Mouse (Mus musculus) embryonic facial prominence, embryonic 11.5 days (tissue): Measurements from ENCODE around the gene Exoc3l. TPM values are rescaled to one million over a fixed set of nuclear protein-coding genes. Genes with fewer than 3 reads are reported as not detected.

Experiments used
- ATAC-seq: fragments of 200-750 bp; cut with Nextera tagmentation; replicated peaks from 2 replicates; pipeline ENCODE4 v1.8.0; 2017; ENCODE audit warnings: low read depth; ENCODE audit not compliant: insufficient number of reproducible peaks, low FRiP score, low TSS enrichment
- DNase-seq: peaks from one replicate; pipeline ENCODE4 v3.0.0-alpha.2; 2015; ENCODE audit warnings: low spot score
- H3K27ac ChIP-seq: fragments of 300-500 bp; sonication (generic); replicated peaks from 2 replicates; pipeline ENCODE4 v1.5.1; 2014; ENCODE audit warnings: mild to moderate bottlenecking, low read depth, low read length, control low read depth
- H3K27me3 ChIP-seq: fragments of 300-500 bp; sonication (generic); 2 replicates; pipeline ENCODE4 v1.6.1; 2014; ENCODE audit warnings: mild to moderate bottlenecking, low read length, moderate library complexity, mixed read lengths; ENCODE audit not compliant: control insufficient read depth, insufficient read depth
- H3K36me3 ChIP-seq: fragments of 300-500 bp; sonication (generic); replicated peaks from 2 replicates; pipeline ENCODE4 v1.6.1; 2014; ENCODE audit warnings: low read depth, mild to moderate bottlenecking, low read length, moderate library complexity, mixed read lengths; ENCODE audit not compliant: control insufficient read depth, insufficient read depth
- H3K4me1 ChIP-seq: fragments of 300-500 bp; sonication (generic); 2 replicates; pipeline ENCODE4 v1.6.1; 2014; ENCODE audit warnings: low read length, mixed read lengths; ENCODE audit not compliant: control insufficient read depth, insufficient read depth
- H3K4me2 ChIP-seq: fragments of 300-500 bp; sonication (generic); 2 replicates; pipeline ENCODE4 v1.6.1; 2014; ENCODE audit warnings: low read depth, mild to moderate bottlenecking, control low read depth, low read length, moderate library complexity
- H3K4me3 ChIP-seq: fragments of 300-500 bp; sonication (generic); 2 replicates; pipeline ENCODE4 v1.5.1; 2014; ENCODE audit warnings: low read depth, low read length, control low read depth
- H3K9ac ChIP-seq: fragments of 300-500 bp; sonication (generic); replicated peaks from 2 replicates; pipeline ENCODE4 v1.6.1; 2014; ENCODE audit warnings: mild to moderate bottlenecking, control low read depth, low read length
- H3K9me3 ChIP-seq: fragments of 300-500 bp; sonication (generic); replicated peaks from 2 replicates; pipeline ENCODE4 v1.6.1; 2016; ENCODE audit warnings: mild to moderate bottlenecking, low read length, inconsistent platforms, mixed read lengths; ENCODE audit not compliant: control insufficient read depth
- WGBS: fragments of 180-500 bp; shearing (Covaris S2); extraction: QIAGEN DNeasy Blood & Tissue Kit; methylation state at CpG from one replicate; pipeline ENCODE4 v1.1.7; 2014; 5-methylcytosine and 5-hydroxymethylcytosine counted together
- polyA plus RNA-seq: library from polyadenylated mRNA; unstranded; fragments of >200 nt; fragmentation: Nextera tagmentation; extraction: Ambion mirVana; gene quantifications from 2 replicates; pipeline ENCODE4 v1.2.1, GENCODE M21; 2014

The Exoc3l gene
- polyA plus RNA-seq, 1 experiment from 2014 or later, result 7.2 TPM

GRCm38 (mm10) chr8:105268342-105269074, 27.4 kb downstream of the Exoc3l start:
- peak overlapping the region; percentile 72 for H3K4me2 ChIP-seq
- peak overlapping the region; percentile 29 for H3K9ac ChIP-seq
- H3K36me3 ChIP-seq, result no peaks in the 10 kb centered on the region
- no peaks in the 10 kb centered on the region for H3K9me3 ChIP-seq
- H3K4me1 ChIP-seq, result peaks cover 2% of the 10 kb centered on the region; the same call in 1 of the 2 replicates
- no peak overlapping the region for H3K27ac ChIP-seq
- peak overlapping the region; percentile 41 for H3K4me3 ChIP-seq
- H3K27me3 ChIP-seq, result peaks cover 84% of the 10 kb centered on the region
- under 1% methylated on average over 65 of the region's 65 CpGs for WGBS
- ATAC-seq, result peak; percentile 64
- DNase-seq, result peak; percentile 87

GRCm38 (mm10) chr8:105266775-105267174, 29.1 kb downstream of the Exoc3l start:
- no peak overlapping the region for H3K4me3 ChIP-seq
- H3K27ac ChIP-seq, result no peak overlapping the region
- H3K36me3 ChIP-seq, result no peaks in the 10 kb centered on the region
- no peak overlapping the region for H3K9ac ChIP-seq
- H3K27me3 ChIP-seq, result peaks cover 75% of the 10 kb centered on the region
- H3K9me3 ChIP-seq, result no peaks in the 10 kb centered on the region
- no peak for ATAC-seq
- 10% methylated on average over 13 of the region's 13 CpGs for WGBS
- H3K4me2 ChIP-seq, result no peak overlapping the region
- H3K4me1 ChIP-seq, result peaks cover 2% of the 10 kb centered on the region; the same call in 1 of the 2 replicates
- DNase-seq, result no peak

- ATAC-seq (no peak), DNase-seq (no peak)
- Histone ChIP-seq H3K27ac (no peak overlapping the region), H3K4me3 (no peak overlapping the region), H3K4me1 (peaks cover 2% of the 10 kb centered on the region; the same call in 1 of the 2 replicates), H3K4me2 (peak overlapping the region; percentile 87), H3K36me3 (no peaks in the 10 kb centered on the region), H3K9ac (no peak overlapping the region), H3K9me3 (no peaks in the 10 kb centered on the region), H3K27me3 (peaks cover 67% of the 10 kb centered on the region)
- WGBS, result 12% methylated on average over 10 of the region's 10 CpGs
Measured at GRCm38 (mm10) chr8:105265128-105265527, 30.8 kb downstream of the Exoc3l start.

GRCm38 (mm10) chr8:105264024-105264982, 31.6 kb downstream of the Exoc3l start, which contains the start of the genes Tradd and Fbxl8:
Gene Tradd, minus strand, starts transcription at chr8:105264609.
Gene Fbxl8, plus strand, starts transcription at chr8:105264648.
- Histone ChIP-seq H3K27ac (no peak within 1 kb of the TSS), H3K27me3 (peaks cover 67% of the 10 kb centered on the region), H3K36me3 (no peaks in the 10 kb centered on the region), H3K9ac (peak within 1 kb of the TSS; percentile 60), H3K4me3 (peak within 1 kb of the TSS; percentile 67), H3K4me1 (peaks cover 4% of the 10 kb centered on the region), H3K9me3 (no peaks in the 10 kb centered on the region), H3K4me2 (peak within 1 kb of the TSS; percentile 87)
- ATAC-seq, result peak; percentile 53
- peak; percentile 72 for DNase-seq
- 1% methylated on average over 54 of the region's 54 CpGs for WGBS

DNA sequence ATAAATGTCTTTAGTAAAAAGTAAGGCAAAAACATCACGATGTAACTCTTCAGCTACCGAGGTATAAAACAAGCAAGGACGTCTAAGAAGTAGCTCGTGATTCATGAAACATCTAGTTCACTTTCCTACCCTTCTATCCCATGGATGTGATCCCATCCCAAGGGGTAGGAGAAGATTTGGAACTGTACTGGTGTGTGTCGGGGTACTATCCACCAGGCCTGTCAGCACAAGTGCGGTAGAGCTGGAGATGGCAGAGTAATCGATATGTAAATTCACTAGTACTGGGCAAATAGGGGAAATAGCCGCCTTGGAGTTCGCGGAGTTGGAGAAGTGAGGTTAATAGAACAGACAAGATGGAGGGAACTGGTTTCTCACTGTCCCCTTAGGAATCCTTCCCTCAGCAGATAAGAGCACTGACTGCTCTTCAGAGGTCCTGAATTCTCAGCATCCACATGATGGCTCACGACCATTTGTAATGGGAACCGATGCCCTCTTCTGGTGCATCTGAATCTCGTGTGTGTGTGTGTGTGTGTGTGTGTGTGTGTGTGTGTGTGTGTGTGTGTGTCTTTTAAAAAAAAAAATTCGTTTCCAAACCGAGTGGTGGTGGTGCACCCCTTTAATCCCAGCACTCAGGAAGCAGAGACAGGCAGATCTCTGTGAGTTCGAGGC, 32.5 kb downstream of the Exoc3l start:
- 40% methylated on average over 16 of the region's 16 CpGs for WGBS
- Histone ChIP-seq H3K27me3 (peaks cover 66% of the 10 kb centered on the region), H3K9ac (no peak overlapping the region), H3K4me2 (no peak overlapping the region), H3K36me3 (no peaks in the 10 kb centered on the region), H3K27ac (no peak overlapping the region), H3K4me3 (no peak overlapping the region), H3K4me1 (peaks cover 4% of the 10 kb centered on the region), H3K9me3 (no peaks in the 10 kb centered on the region)
- ATAC-seq, result no peak
- DNase-seq, result no peak

GRCm38 (mm10) chr8:105261326-105261980, 34.4 kb downstream of the Exoc3l start:
- no peaks in the 10 kb centered on the region for H3K9me3 ChIP-seq
- no peak overlapping the region for H3K4me2 ChIP-seq
- peaks cover 2% of the 10 kb centered on the region for H3K4me1 ChIP-seq
- no peak overlapping the region for H3K9ac ChIP-seq
- WGBS, result 86% methylated on average over 12 of the region's 12 CpGs
- no peak for DNase-seq
- no peak for ATAC-seq
- H3K27ac ChIP-seq, result no peak overlapping the region
- no peak overlapping the region for H3K4me3 ChIP-seq
- H3K36me3 ChIP-seq, result no peaks in the 10 kb centered on the region
- H3K27me3 ChIP-seq, result peaks cover 53% of the 10 kb centered on the region

DNA sequence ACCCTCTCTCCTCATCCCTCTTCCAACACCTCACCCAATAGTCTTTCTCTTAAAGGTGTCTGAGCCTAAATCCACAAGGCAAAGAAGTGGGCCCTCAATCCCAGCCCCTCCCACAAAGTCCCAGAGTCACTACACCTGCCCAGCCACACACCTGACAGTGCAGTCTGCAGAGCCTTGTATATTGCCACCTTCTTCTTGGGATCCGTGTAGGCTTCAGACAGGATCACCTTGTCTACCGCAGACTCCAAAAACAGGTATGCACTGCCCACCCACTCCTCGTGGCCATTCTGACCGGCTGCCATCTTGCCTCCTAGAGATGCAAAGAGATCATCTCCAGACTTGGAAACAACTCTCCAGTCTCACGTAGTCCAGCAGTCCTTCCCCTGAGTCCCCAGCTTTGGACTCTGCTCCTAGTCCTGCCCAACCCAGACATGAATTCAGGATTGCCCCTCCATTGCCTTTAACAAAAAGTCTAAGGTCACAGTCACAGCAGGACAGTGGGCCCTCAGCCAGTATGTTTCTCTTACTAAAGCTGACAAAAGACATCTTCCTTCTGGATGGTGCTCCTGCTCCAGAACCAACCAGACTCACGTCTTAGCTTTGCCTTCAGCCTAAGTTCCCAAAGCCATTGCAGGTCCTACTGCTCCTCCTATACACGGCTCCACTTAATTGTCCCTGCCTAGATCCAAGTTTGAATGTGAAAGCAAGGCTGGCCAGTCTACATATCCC, 35.4 kb downstream of the Exoc3l start:
- peaks cover 2% of the 10 kb centered on the region for H3K4me1 ChIP-seq
- peaks cover 49% of the 10 kb centered on the region for H3K27me3 ChIP-seq
- no peak overlapping the region for H3K4me3 ChIP-seq
- H3K36me3 ChIP-seq, result no peaks in the 10 kb centered on the region
- H3K9ac ChIP-seq, result no peak overlapping the region
- H3K27ac ChIP-seq, result no peak overlapping the region
- DNase-seq (no peak), ATAC-seq (no peak)
- WGBS, result 54% methylated on average over 7 of the region's 7 CpGs
- H3K9me3 ChIP-seq, result no peaks in the 10 kb centered on the region
- no peak overlapping the region for H3K4me2 ChIP-seq
